Mouse (Mus musculus): ENCODE results near the gene Shank2. TPM values are rescaled to one million over a fixed set of nuclear protein-coding genes. Genes with fewer than 3 reads are reported as not detected.

Gene Shank2
- total RNA-seq, 4 experiments from 2014 or later = 0.07 to 0.13 (median 0.08) TPM

DNA sequence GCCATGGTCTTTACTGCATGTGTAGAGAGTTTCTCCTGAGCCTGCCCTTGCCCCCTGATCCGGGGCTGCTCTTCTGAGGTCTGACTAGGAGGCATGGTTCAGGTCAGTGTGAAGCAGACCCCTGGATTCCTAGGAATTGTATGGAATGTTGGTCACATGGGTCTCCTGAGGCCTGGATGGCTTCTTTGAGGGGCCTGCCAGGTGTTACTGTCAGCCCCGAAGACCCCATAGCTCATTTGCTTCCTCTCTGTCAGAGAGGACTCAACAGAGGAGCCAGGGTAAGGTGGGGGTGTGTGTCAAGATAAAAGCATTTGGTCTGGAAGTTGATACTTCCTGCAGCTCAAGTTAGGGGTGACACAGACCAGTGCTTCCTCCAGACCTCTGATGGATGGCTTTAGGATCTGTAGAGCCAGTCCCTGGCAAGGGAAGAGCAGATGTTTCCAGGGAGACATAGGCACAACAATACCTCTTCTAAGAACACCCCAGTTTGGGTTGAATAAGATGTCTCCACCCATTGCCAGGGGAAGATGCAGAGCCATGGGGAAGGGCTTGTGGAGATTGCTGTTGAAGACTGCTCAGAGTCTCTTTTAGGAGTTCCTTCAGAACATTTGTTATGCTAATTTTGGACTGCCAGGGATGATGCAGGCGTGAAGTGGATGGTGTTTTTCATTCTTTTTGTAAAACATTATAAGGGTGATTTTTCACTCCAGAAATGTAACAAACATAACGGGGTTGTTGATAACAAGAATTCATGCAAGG lies 100.7 kb downstream of the Shank2 start:
- DNase-seq (ENCODE audit: low spot score in 2 of 2) = no peak

- no peak for DNase-seq (ENCODE audit: low spot score in 2 of 2)
These were observed 104.2 kb downstream of the Shank2 start for GRCm38 (mm10) chr7:144105952-144106351.

GRCm38 (mm10) chr7:144106352-144107011 lies 104.8 kb downstream of the Shank2 start:
- no peak for DNase-seq (ENCODE audit: low spot score in 2 of 2)

- DNase-seq (ENCODE audit: low spot score in 2 of 2) = no peak
These were observed 106.4 kb downstream of the Shank2 start for GRCm38 (mm10) chr7:144108141-144108540.

GRCm38 (mm10) chr7:144111026-144111604 lies 109.4 kb downstream of the Shank2 start:
- DNase-seq (ENCODE audit: low spot score in 2 of 2) = no peak

GRCm38 (mm10) chr7:144111981-144112380 lies 110.3 kb downstream of the Shank2 start:
- no peak for DNase-seq (ENCODE audit: low spot score in 2 of 2)

DNA sequence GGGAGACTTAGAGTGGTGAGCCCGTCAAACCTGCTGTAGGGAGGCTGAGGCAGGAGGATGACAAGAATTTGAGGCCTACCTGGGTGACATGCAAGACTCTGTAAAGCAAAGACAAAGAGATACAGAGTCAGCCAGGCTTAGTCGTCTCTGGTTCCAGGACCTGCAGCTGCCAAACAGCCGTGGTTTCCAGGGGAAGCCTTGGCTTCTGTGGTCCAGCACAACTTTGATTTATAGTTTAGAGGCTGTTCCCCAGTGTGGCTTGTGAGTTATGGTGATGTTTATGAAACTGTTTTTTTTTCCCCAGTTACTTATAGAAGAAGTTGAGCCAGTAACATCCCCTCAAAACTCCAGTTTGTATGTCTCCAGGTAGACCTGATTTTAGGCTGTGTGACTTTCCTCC lies 112.5 kb downstream of the Shank2 start:
- DNase-seq (ENCODE audit: low spot score in 2 of 2) = no peak

DNA sequence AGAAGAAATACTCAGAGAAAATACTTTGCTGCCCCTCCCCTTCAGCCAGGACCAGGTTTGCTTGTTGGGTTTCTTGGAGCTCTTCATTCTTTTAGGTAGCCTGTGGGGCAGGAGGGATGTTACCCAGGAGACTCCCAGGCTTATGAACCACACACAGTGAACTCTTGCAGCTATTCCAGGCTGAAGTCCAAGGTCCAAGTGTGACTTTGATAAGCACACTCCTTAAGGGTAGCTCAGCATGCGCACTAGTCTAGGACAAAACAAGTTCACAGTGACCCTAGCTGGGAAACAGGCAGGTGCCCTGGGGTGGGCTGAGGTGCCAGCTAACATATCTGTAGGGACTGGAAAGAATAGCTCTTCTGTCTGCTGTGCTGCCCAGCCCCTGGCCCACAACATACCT lies 117.8 kb downstream of the Shank2 start:
- no peak for DNase-seq (ENCODE audit: low spot score in 2 of 2)

DNA sequence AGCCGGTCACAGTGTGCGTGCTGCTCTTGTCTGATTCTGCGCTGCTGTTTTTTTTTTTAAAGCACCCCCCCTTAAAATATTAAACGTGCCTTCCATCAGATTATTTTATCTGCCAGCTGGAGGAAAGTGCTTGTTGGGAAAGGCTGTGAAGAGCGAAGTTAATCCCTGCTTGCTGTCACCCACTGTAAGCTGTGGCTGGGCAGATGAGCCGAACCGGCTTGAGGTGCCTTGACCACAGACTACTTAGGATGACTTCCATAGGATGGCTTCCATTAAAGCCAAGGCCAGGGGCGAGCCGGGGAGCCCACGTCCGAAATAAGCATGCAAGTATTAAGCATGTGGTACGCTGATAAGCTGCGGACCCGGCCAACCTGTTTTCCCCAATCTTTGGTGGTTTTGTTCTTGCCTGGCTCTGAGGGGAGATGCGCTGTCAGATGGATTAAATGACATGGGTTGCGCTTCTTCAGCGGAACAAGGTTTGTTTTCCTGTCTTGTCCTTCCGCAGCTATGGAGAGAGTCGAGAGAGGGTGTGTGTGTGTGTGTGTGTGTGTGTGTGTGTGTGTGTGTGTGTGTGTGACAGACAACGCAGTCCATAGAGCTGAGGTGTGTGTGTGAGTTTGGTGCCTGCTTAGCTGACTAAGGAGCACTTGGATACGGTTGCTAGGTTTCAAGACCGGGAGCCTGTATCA lies 131.1 kb downstream of the Shank2 start:
- no peak for DNase-seq (ENCODE audit: low spot score in 2 of 2)

DNA sequence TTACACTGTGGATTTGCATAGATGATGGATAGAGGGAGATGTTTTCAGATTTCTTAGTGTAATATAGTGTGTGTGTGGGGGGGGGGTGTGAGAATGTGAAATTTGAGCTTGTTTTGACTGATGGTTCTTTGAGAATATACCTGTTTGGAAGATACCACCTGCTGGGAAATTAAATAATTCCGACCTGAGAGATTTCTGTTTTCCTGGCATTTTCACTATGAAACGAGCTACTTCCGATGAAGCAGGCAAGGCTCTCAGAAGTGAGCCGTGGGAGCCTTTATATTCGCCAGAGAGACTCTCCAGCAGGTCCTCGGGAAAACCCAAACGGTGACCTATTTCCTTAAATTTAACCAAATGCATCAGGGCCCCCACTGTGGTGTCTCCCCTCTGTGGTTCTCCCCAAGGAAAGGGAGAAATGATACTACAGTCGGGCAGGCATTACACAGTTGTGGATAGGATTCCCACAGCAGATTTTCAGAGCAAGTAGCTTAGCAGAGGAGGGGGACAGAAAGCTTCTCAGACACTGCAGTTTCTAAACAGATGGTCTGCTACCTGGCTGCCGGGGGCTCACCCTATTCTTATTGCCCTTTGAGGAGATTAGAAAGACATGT lies 131.8 kb downstream of the Shank2 start:
- DNase-seq (ENCODE audit: low spot score in 2 of 2) = no peak

GRCm38 (mm10) chr7:144134699-144135098 lies 133.0 kb downstream of the Shank2 start:
- DNase-seq (ENCODE audit: low spot score in 2 of 2) = no peak

GRCm38 (mm10) chr7:144137827-144138226 lies 136.1 kb downstream of the Shank2 start:
- DNase-seq (ENCODE audit: low spot score in 2 of 2) = no peak

DNA sequence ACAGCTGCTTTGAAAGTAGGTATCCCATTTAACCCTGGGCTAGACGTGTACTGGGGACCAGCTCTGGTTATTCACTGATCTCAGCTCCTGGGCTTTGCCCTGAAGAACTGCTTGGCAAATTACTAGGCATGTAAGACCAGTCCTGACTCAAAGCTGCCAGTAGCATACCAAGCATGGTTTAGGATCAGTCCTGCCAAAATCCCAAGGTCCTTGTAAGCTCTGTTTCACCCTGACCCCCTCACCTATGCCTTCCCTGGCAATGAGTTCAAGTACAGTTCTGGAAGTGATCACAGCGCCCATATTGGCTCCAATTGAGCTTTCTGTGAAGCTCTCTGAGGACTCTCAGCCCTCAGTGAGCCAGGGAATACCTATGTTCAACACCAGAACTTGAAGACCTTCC lies 136.7 kb downstream of the Shank2 start:
- DNase-seq (ENCODE audit: low spot score in 2 of 2) = no peak

DNA sequence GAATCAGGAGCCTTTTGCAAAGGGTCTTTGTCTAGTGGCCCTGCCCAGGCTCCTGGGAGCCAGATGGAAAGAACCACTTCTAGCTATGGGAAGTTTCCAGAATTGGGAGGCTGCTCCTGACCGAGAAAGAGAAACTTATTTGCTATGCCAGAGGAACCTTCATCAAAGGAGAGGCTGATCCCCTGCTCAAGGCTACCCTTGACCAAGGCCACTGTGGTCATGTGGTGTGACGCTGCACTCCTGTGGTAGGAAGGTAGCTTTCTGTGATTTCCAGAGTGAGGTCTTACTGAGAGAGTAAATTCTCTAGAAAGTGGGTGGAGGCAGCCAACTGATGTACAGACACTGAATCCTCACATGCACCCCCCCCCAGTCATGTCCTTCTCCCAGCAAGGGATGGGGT lies 138.0 kb downstream of the Shank2 start:
- DNase-seq (ENCODE audit: low spot score in 2 of 2) = no peak

DNA sequence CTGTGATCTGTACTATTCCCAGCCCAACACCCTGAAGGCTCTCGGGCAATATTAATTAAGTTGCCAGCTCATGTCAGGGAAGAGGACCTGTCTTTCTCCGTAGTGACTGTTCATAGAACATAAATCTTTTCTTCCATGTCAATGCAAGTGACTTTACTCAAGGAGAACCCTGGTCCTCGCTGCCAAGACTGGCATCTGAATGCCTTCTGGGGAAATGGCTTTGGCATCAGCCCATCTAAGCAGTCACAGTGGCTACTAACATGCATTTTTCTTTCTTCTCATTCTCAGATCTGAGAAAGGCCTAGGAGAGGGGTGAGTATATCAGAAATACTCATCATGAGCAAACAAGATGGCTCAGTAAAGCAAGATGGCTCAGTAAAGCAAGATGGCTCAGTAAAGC lies 138.7 kb downstream of the Shank2 start:
- no peak for DNase-seq (ENCODE audit: low spot score in 2 of 2)

DNA sequence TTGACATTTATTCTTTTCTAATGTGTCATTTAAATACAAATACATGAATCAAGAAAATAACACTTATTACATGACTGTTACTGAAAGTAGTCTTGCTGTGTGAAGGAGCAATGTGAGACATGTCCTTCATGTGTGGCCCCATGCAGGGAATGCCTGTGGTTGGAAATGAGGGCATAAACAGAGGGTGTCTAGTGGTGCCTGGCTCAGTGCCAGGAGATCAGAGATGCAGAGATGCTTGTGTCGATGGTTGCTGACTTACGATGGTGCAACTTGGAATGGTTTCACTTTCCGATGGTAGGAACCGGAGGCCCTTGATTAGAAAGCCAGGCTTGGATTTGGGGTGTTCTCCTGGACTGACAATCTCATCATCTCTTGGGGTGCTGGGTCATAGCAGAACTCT lies 140.3 kb downstream of the Shank2 start:
- no peak for DNase-seq (ENCODE audit: low spot score in 2 of 2)

DNA sequence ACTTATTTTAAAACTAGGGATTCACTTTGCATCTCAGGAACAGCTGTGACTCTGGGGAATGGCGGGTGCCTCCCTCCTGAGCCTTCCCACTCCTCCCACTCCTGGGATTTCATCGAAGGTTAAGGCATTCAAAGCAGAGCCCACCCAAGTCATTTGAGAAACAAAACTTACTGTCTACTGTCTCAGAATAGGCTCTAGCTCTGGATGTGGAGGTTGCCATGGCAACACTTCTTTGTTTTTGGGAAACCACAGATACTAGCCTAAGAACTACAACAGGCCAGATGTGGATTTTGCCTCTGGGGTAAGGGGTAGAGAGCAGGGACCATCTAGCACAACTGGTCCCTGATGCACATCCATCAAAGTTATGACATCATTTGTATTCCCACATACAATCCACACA lies 142.2 kb downstream of the Shank2 start:
- no peak for DNase-seq (ENCODE audit: low spot score in 2 of 2)

- DNase-seq (ENCODE audit: low spot score in 2 of 2) = no peak
These were observed 146.4 kb downstream of the Shank2 start for GRCm38 (mm10) chr7:144148111-144148510.

DNA sequence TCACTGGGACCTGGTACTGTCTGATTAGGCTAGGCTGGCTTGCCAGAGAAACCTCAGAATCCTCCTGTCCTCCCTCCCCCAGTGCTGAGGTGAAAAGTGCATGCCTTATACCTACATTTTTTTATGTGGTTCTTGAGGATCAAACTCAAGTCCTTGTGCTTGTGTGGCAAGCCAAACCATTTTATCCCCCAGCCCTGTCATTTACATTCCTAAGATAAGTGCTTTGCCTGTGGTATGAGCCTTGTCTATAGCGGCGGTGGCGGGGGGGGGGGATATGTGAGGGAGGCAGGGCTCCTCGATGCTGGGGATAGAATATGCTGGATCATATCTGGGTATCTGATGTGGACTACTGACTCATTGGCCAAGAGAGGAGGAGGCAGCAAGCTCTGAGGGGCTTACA lies 151.4 kb downstream of the Shank2 start:
- no peak for DNase-seq (ENCODE audit: low spot score in 2 of 2)

DNA sequence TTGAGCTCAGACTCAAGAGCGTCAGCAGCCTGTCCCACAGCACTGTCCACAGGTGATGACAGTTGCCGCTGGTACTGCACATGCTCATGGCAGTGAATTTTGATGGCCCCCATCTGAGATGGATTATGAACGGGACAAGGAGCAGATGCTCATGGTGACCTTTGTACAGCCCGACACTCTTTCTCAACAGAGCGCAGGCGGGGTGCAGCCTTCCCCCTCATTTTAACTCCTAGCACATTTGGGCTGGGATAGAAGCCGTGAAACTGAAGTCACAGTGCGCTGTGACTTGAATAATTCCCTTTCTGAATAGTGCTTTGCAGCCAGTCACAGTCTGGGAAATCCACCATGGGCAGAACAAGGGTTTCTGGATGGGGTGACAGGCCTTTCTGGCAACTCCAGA lies 152.0 kb downstream of the Shank2 start:
- DNase-seq (ENCODE audit: low spot score in 2 of 2) = no peak

GRCm38 (mm10) chr7:144157936-144158335 lies 156.2 kb downstream of the Shank2 start:
- DNase-seq (ENCODE audit: low spot score in 2 of 2) = no peak

DNA sequence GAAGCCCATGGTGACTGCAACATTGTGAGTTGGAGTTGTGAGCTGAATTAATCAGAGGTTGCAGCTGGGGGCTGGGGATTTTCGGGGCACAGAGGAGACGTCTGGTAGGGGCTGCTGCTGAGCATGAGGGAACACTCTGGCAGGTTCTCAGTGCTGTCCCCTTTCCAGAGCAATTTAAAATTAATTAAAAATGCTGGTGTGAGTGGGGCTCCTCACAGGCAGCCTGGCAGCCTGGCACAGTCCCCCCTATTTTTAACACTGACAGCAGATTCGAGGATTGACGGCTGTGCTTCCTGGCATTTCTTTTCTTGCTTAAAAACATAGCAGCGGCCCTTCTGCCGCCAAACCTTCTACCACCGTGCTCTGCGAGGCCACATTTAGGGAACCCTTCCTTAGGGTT lies 157.8 kb downstream of the Shank2 start:
- no peak for DNase-seq (ENCODE audit: low spot score in 2 of 2)
